Mouse (Mus musculus): ENCODE results near the gene Sag. TPM values are rescaled to one million over a fixed set of nuclear protein-coding genes. Genes with fewer than 3 reads are reported as not detected.
A peak's percentile ranks its signal among the peaks of the same experiment; 100 is the strongest.

The Sag gene
- polyA plus RNA-seq (2012), result not detected in 2 replicates

DNA sequence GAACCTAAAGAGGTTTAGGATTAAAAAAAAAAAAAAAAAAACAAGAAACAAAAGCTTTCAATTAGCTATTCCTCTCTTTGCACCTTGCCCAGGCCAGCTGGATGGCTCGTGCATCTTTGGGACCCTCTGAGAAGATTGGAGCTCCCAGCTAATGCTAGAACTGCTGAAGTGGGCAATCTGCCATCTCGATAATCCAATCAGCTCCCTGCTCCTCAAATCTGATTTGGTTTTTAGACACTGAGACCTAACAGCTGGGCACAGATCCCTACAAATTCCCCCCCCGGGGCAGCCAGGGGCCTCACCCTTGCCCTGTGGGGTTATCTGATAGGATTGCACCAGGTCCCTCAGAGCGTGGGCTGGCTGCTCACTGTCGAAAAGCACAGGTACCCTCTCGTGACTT is at the start of gene Sag:
TSS of gene Sag (plus strand) at position 105 of the 400 bp plus-strand sequence.
- TF ChIP-seq GATA1 (IDR thresholded peaks at IDR 0.05; ENCODE audit: low read length), result no peak

DNA sequence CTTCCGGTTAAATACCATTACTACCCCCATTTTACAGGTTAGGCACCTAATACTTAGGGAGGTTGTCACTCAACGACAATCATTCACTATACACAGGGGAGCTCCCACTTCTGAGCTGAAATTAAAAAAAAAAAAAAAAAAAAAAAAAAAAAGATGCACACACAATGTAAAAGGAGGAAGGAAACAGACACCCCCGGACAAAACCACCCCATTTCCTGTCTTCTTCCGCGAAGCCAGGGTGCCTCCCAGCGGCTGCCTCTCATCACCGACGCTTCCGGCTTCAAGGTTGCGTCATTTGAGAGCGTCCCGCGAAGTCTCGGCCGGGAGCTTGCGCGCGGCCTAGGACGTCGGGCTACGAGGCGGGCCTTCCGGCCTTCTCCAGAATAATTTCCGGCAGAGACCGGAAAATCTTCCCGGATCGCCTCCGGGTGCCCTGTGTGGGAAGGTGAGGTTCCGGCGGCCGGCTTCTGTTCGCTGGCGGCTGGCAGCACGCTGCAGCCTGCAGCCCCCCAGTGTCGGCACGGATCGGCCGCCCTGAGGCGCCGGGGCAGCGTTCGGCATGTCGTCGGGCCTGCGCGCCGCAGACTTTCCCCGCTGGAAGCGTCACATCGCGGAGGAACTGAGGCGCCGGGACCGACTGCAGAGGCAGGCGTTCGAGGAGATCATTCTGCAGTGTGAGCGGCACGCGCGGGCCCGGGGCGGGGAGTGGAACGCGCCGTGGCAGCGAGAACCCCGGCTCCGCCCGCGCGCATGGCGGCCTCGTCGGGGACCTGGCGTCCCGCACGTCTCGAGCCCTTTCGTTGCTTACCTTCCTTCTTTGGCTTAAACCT is 47.6 kb upstream of the Sag start, which contains the start of gene Atg16l1:
TSS of gene Atg16l1 (plus strand) at position 230 of the 830 bp plus-strand sequence.
- TF ChIP-seq GATA1 (IDR thresholded peaks at IDR 0.05; ENCODE audit: low read length), result no peak

DNA sequence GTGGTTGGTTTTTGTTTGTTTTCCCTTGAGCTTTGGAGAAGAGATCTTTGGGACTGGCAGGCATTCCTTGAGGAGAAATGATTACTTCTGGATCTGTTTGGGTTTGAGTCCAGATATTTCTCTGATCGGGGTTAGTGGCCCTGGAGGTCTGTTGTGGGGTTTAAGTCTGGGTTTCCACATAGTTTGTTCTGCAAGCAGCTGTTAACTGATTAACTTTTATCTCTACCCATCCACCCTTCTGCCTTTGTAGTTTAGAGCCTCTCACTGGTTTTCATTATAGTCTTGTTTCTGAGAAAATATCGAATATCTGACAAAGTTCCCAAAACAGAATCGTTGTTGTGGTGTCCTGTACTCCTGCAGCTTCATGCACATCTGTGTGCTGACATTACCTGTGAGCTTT is 39.7 kb upstream of the Sag start:
- TF ChIP-seq GATA1 (IDR thresholded peaks at IDR 0.05; ENCODE audit: low read length), result no peak

DNA sequence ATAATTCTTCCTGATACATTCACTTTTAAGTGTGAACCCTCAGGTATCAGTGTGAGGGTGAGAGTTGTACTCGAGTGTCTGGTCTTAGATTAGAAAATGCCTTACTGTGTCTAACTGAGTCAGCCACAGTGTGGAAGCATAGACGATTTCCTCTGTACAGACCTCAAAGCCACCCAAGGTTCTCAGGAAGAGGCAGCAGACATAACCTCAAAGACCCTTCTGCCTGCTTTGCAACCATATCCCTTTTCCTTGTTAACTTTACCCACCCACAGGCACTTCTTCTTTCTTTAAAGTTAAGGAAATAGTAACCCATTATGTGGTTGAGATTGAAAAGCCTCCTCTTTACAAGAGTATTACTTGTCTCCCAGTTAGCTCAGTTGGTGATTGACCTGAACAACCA is 37.7 kb upstream of the Sag start:
- TF ChIP-seq GATA1 (IDR thresholded peaks at IDR 0.05; ENCODE audit: low read length), result no peak

DNA sequence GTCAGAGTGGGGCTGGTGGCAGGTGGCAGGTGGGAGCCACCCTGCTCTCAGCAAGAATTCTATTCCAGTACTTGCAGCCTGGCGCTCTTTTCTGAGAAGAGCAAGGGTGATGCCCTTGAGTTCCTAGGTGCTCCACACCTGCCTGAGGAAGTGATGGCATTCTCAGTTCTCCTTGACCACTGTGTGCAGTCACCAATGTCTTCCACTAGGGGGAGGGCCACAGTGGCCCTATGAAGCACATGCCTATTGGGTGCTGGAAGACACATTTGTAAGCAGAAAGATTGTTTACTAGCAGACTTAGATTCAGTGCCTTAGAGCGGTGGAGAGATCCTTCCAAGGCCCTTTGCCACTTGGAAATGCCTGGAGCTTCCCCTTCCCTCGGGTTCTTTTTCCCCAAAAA is 37.2 kb upstream of the Sag start:
- TF ChIP-seq GATA1 (IDR thresholded peaks at IDR 0.05; ENCODE audit: low read length), result no peak

DNA sequence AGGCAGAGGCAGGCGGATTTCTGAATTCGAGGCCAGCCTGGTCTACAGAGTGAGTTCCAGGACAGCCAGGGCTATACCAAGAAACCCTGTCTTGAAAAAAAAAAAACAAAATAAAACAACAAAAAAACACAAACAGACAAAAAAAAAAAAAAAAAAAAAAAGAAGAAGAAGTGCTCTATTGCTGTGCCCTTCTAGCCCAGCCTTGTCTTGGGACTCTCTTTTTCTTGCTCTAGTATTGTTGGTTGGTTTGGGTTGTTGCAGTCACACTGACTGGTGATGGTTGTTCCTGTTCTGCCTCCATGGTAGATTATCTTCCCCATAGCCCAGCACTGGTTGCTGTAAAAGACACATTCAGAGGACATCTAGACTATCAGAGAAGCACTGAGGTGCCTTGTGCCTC is 34.2 kb upstream of the Sag start:
- TF ChIP-seq GATA1 (IDR thresholded peaks at IDR 0.05; ENCODE audit: low read length), result no peak

DNA sequence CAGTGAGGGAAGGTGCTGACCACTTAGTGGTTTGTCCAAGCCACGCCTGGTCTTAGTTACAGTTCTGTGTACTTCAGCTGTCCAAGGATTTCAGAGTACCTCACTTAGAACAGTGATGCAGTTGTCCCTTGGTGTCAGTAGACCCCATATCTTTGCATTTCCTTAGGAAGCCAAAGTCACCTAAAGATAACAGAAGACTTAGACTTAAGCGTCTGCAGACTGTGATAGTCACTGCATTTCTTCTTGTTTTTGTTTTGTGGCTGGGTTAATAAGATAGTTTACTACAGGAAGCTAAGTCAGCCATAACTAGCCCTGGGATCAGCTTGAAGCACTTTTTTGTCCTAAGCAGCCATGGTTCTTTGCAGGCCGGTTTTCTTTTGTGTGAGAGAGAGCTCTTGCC is 33.0 kb upstream of the Sag start:
- peak; percentile 57 for TF ChIP-seq GATA1 (IDR thresholded peaks at IDR 0.05; ENCODE audit: low read length)

DNA sequence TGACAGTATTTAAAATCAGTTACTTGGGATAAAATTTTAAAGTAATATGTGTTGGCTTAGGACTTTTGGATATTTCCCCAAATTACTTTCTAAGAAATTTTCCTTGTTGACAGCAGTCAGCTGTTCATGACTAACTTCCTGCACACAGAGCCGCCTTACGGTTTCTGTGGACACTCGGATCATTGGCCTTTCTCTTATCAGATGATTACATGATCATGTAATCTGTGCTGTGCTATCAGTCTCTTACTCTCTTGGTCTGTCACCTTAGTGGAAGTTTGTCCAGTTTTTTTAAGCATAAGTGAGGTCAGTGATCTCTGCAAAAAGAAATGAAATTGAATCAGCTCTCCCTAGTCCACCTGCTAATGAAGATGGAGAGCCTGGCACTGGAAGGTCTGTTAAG is 31.8 kb upstream of the Sag start:
- no peak for TF ChIP-seq GATA1 (IDR thresholded peaks at IDR 0.05; ENCODE audit: low read length)

GRCm38 (mm10) chr1:87773336-87773735 is 30.1 kb upstream of the Sag start:
- no peak for TF ChIP-seq GATA1 (IDR thresholded peaks at IDR 0.05; ENCODE audit: low read length)

DNA sequence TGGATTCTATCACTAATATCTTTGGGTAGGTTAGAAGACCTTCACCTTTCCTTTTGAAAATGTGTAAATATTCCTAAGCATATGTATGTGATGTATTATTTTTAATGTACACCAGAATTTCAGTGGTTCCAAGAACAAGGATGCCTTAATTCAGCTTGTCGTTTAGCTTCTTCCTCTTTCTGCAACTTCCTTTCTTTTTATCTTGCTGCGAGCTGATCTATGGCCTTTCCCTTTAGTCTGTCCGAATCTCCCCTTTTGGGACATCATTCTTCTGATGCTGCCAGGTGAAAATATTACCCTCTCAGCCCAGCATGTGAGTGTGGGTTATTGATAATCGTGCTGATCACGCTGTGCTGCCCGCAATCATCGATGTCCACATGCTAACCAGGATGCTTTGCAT is 28.6 kb upstream of the Sag start:
- no peak for TF ChIP-seq GATA1 (IDR thresholded peaks at IDR 0.05; ENCODE audit: low read length)

GRCm38 (mm10) chr1:87779204-87779785 is 24.2 kb upstream of the Sag start:
- TF ChIP-seq GATA1 (IDR thresholded peaks at IDR 0.05; ENCODE audit: low read length), result no peak

DNA sequence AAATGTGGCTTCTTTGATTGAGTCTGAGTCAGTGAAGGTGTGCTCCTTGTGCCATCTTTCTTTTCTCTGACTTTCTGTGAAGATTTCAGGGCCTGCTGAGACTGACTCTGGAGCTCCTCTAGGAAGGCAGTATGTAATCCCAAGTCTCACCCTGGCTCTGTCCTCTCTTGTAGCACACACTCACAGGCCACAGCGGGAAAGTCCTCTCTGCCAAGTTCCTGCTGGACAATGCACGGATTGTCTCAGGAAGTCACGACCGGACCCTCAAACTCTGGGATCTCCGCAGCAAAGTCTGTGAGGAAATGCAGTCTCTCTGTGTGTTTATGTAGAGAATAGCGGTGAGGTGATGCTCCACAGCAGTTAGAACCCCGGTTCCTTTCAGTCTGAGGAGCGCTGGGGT is 17.8 kb upstream of the Sag start:
- TF ChIP-seq GATA1 (IDR thresholded peaks at IDR 0.05; ENCODE audit: low read length), result no peak

GRCm38 (mm10) chr1:87786251-87786650 is 17.2 kb upstream of the Sag start:
- no peak for TF ChIP-seq GATA1 (IDR thresholded peaks at IDR 0.05; ENCODE audit: low read length)

GRCm38 (mm10) chr1:87789665-87790064 is 13.8 kb upstream of the Sag start:
- TF ChIP-seq GATA1 (IDR thresholded peaks at IDR 0.05; ENCODE audit: low read length), result no peak

DNA sequence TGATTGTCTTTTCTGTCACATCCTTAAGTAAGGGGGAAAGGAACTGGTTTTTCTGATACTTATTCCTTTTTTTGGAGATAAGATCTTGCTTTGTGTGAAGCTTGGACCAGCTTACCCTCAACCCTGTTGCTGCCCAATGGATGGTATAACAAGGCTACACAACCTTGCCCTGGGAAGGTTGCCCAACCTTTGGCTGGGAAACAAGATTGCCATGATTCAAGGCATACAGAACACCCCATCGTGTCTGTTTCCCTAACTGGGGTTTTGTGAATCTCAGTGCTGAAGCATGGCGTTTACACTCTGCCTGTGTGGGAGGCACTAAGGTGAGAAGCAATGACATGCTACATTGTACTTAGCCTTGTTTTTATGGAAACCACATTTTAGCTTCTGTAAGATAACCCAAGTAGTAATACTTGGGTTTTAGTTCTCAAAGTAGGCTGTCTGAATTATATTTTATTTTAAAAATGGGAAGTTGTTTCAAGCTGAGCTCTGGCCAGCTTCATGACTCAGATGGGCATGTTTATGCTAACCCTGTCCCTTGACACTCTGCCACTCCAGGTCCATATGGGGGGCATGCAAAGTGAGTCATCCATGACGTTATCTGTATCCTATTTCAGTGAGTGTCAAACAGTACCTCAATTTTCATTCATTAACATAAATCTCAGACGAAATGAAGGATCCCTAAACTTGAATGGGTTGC is 10.9 kb upstream of the Sag start:
- no peak for TF ChIP-seq GATA1 (IDR thresholded peaks at IDR 0.05; ENCODE audit: low read length)

DNA sequence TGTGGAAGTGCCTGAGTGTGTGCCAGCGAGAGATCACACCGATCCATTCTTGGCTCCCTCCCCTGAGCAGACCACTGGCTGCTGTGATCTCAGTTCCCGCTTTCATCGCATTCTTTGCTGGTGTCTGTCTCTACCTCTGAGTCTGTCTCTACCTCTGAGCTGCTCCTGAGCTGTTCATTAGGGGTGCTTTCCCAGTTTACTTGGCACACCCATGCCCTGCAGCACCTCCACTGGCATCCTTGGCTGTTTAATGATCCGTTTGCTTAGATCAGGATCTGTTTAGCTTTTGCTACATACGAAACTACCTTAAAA is 10.4 kb upstream of the Sag start:
- TF ChIP-seq GATA1 (IDR thresholded peaks at IDR 0.05; ENCODE audit: low read length), result no peak

DNA sequence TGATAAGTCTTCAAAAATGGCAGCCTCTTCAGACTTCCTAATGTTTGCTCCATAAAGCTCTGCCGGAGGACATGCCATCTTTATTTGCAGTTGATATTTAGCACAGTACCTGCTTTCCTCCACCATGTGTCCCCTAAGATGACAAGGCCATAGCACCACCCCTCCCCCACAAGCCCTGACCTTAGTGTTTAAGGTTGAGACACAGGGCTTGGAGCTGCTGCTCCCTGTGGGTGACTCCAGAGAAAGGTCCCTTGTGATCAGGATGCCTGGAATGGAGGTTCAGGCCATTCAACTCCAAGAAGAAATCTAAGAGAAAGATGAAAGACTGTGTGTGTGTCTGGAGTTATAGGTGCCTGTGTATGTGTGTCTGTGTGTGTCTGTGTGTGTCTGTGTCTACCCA is 5.8 kb upstream of the Sag start:
- TF ChIP-seq GATA1 (IDR thresholded peaks at IDR 0.05; ENCODE audit: low read length), result no peak
